10 mouse cellular contexts compared by ENCODE assay signal in the genomic region with DNA sequence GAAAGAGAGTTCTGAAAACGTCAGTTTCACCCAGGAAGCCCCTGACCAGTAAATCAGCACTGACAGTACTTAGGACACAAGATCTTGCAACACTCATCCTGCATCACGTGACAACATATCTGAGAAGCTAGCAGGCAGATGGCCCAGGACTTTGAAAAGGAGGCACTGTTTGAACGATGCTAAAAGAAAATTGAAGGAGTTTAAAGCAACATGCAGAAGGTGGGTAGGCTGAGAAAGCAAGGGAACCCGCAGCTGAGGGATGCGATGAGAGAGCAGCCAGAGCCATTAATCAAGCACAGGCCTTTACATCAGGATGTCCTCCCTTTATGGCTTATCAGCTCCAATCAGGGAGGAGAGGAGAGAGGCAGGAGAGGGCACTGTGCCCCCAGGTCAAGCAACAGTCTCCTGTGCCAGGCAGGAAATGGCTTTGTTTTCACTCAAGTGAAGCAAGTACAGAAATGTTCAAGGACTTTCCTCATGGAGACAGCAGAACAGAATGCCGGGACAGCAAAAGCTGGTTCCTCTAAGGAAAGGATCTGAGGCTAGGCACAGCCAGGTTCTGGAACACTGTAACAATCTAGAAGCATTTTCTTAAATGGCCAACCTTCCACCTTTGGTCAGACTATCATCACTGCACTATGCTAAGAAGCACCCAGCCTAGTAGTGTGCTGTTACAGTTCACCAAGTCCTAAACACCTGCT.
DNase-seq lines count a peak whose midpoint lies in the region; ATAC-seq and TF ChIP-seq lines count a peak whose summit lies in the region.
"Had no signal": no experiment of that assay in that cellular context is flagged by ENCODE, and none has a peak within 500 bp of the region (broad histone marks: within the 10 kb centered on the region; RNA-seq: fewer than 3 reads in every experiment).

No protein-coding gene starts in this region.

- no peaks in the 10 kb centered on the region; a peak in 1 of 4 replicates for H3K36me3 ChIP-seq in MEL (ENCODE audit: control insufficient read depth in 1 of 2, insufficient read depth in 2 of 2, low read length in 2 of 2)
- H3K36me3 ChIP-seq in forebrain, embryonic 11.5 days (ENCODE audit: control insufficient read depth, insufficient read depth, low read length), result no peaks in the 10 kb centered on the region

- no peak overlapping the region for H3K27ac ChIP-seq in MEL (ENCODE audit: control insufficient read depth, low read depth, low read length)
- H3K27ac ChIP-seq in forebrain, embryonic 11.5 days (ENCODE audit: low read depth, low read length), result no peak overlapping the region
- H3K27ac ChIP-seq: heart, adult 2 months had no signal

- no peak overlapping the region for H3K4me3 ChIP-seq in MEL (ENCODE audit: control insufficient read depth in 1 of 2, insufficient read depth in 1 of 2, low read depth in 2 of 2, low read length in 2 of 2)
- H3K4me3 ChIP-seq in forebrain, embryonic 11.5 days (ENCODE audit: low read depth, low read length), result no peak overlapping the region
- H3K4me3 ChIP-seq: heart, adult 2 months had no signal

- WGBS in forebrain, embryonic 11.5 days, result 74% methylated on average over 6 of the region's 6 CpGs

- no peaks in the 10 kb centered on the region for H3K4me1 ChIP-seq in MEL (ENCODE audit: control insufficient read depth in 1 of 2, insufficient read depth in 2 of 2, low read length in 2 of 2)
- H3K4me1 ChIP-seq in forebrain, embryonic 11.5 days (replicated peaks; ENCODE audit: control insufficient read depth, insufficient read depth, low read length), result no peaks in the 10 kb centered on the region

- no peak for TF ChIP-seq RAD21 in MEL (IDR thresholded peaks at IDR 0.05; ENCODE audit: low read depth, low read length)

- no peak overlapping the region for H3K4me2 ChIP-seq in forebrain, embryonic 11.5 days (ENCODE audit: low read depth, low read length, severe bottlenecking)

- no peak for TF ChIP-seq EP300 in MEL (IDR thresholded peaks at IDR 0.05; ENCODE audit: low read depth in 1 of 2, low read length in 2 of 2)

- TF ChIP-seq CTCF in MEL (IDR thresholded peaks at IDR 0.05 in 2 of 3, conservative IDR thresholded peaks at IDR 0.05 in 1 of 3; ENCODE audit: control insufficient read depth in 1 of 3, insufficient read depth in 1 of 3, low read depth in 2 of 3, low read length in 3 of 3, poor library complexity in 1 of 3, severe bottlenecking in 1 of 3), result no peak

- H3K27me3 ChIP-seq in MEL (ENCODE audit: control insufficient read depth in 1 of 2, insufficient read depth in 2 of 2, low read length in 2 of 2), result no peaks in the 10 kb centered on the region
- H3K27me3 ChIP-seq in forebrain, embryonic 11.5 days (ENCODE audit: control insufficient read depth, insufficient read depth, low read length), result no peaks in the 10 kb centered on the region
- H3K27me3 ChIP-seq: Patski had no signal

- no peak overlapping the region for H3K9ac ChIP-seq in MEL (ENCODE audit: control insufficient read depth, low read depth, low read length, poor library complexity, severe bottlenecking)
- no peak overlapping the region for H3K9ac ChIP-seq in forebrain, embryonic 11.5 days (ENCODE audit: low read length)

- no peaks in the 10 kb centered on the region for H3K9me3 ChIP-seq in MEL (replicated peaks; ENCODE audit: insufficient read depth, low read length)
- no peaks in the 10 kb centered on the region for H3K9me3 ChIP-seq in forebrain, embryonic 11.5 days (ENCODE audit: control insufficient read depth, low read length)

- DNase-seq in MEL (ENCODE audit: low read depth, low spot score), result no peak
- peak; percentile 44 for DNase-seq in adipocyte (ENCODE audit: low spot score)
- peak; percentile 63 to 78 for DNase-seq in kidney, adult 8-10 months
- peak; percentile 9 for DNase-seq in lung, postnatal 25 days (ENCODE audit: low spot score)
- DNase-seq in retina, postnatal 1 day, result no peak
- DNase-seq in right cerebral cortex, postnatal 25 days, result no peak
- DNase-seq in forebrain, embryonic 11.5 days (ENCODE audit: low spot score), result no peak
- DNase-seq: heart, adult 2 months; liver had no signal

- no peak for ATAC-seq in forebrain, embryonic 11.5 days (replicated peaks; ENCODE audit: low FRiP score)
- ATAC-seq: Patski had no signal

- no peaks in the 10 kb centered on the region for H3K79me2 ChIP-seq in MEL (ENCODE audit: control insufficient read depth, insufficient read depth, low read length, poor library complexity)

- no peak for TF ChIP-seq POLR2A in MEL (IDR thresholded peaks at IDR 0.05; ENCODE audit: control insufficient read depth in 1 of 2, insufficient read depth in 1 of 2, low read depth in 1 of 2, low read length in 2 of 2, poor library complexity in 1 of 2)

TF ChIP-seq in MEL, 35 proteins besides CTCF, POLR2A, EP300 and RAD21:
- TF ChIP-seq RCOR1 (IDR thresholded peaks at IDR 0.05; ENCODE audit: low read depth, low read length) (no peak), USF1 (IDR thresholded peaks at IDR 0.05; ENCODE audit: low read depth, low read length) (peak; percentile 76), ZKSCAN1 (IDR thresholded peaks at IDR 0.05; ENCODE audit: low read depth, low read length) (no peak), POLR2AphosphoS5 (IDR thresholded peaks at IDR 0.05; ENCODE audit: borderline replicate concordance, low read depth, low read length) (no peak), ELF1 (IDR thresholded peaks at IDR 0.05; ENCODE audit: low read depth, low read length) (no peak)

Comparison
In these comparisons a context has a peak if more than half of its experiments do, and no peak if none do; other contexts are left out.
1. DNase-seq: peak in adipocyte (single experiment), kidney, adult 8-10 months (2 of 2) and lung, postnatal 25 days (single experiment); none in MEL (single experiment), retina, postnatal 1 day (single experiment), right cerebral cortex, postnatal 25 days (single experiment) and forebrain, embryonic 11.5 days (single experiment).